23 mouse cellular contexts compared by ENCODE assay signal in the genomic region with DNA sequence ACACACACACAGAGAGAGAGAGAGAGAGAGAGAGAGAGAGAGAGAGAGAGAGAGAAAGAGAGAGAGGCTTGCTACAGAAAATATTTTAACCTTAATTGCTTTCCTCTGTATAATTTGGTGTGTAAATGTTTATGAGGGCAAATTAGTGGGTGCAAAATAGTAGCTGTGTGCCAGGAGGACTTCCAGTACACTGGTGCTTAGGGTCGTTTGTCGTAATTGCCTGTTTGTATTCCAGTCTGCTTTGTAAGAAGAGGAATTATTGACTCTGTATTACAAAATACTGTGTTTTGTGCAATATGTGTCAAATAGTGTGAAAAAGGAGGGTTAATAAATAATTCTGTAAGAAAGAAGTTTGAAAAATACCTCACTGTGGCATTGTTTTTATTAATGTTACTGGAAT.
"Had no signal": no experiment of that assay in that cellular context is flagged by ENCODE, and none has a peak within 500 bp of the region (broad histone marks: within the 10 kb centered on the region; RNA-seq: fewer than 3 reads in every experiment).

No protein-coding gene starts in this region.

- H3K36me3 ChIP-seq: heart, embryonic 13.5 days; heart, embryonic 15.5 days; hindbrain, embryonic 13.5 days; hindbrain, embryonic 15.5 days had no signal

- DNase-seq: gastrocnemius, postnatal 14 days; gastrocnemius, postnatal 36 days; heart, adult 11 months; heart, adult 2 months; heart, postnatal 14 days; heart, postnatal 36 days; kidney, adult 11 months; kidney, adult 8-10 months; kidney, postnatal 14 days; kidney, postnatal 36 days; layer of hippocampus, adult 9-11 months; layer of hippocampus, postnatal 36 days; left cerebral cortex, postnatal 4 days had no signal

- H3K4me3 ChIP-seq: heart, adult 2 months; heart, embryonic 13.5 days; heart, embryonic 15.5 days; hindbrain, embryonic 13.5 days; hindbrain, embryonic 15.5 days had no signal

- H3K4me1 ChIP-seq: heart, embryonic 13.5 days; heart, embryonic 15.5 days; hindbrain, embryonic 13.5 days; hindbrain, embryonic 15.5 days had no signal

- ATAC-seq: hindbrain, postnatal 0 days; intestine, embryonic 16.5 days had no signal

- H3K9ac ChIP-seq: heart, embryonic 13.5 days; heart, embryonic 15.5 days; hindbrain, embryonic 13.5 days; hindbrain, embryonic 15.5 days; liver, embryonic 14.5 days had no signal

- H3K4me2 ChIP-seq: heart, embryonic 11.5 days; heart, embryonic 13.5 days; heart, embryonic 15.5 days; hindbrain, embryonic 13.5 days; hindbrain, embryonic 15.5 days; liver, embryonic 11.5 days had no signal

- H3K27ac ChIP-seq: heart, adult 2 months; heart, embryonic 13.5 days; heart, embryonic 15.5 days; hindbrain, embryonic 13.5 days; hindbrain, embryonic 15.5 days; hindbrain, postnatal 0 days; kidney, postnatal 0 days; liver, embryonic 14.5 days had no signal

- H3K9me3 ChIP-seq: heart, embryonic 13.5 days; heart, embryonic 15.5 days; hindbrain, embryonic 13.5 days; hindbrain, embryonic 15.5 days had no signal

- H3K27me3 ChIP-seq: heart, embryonic 13.5 days; heart, embryonic 15.5 days; hindbrain, embryonic 13.5 days; hindbrain, embryonic 15.5 days had no signal
